Mouse (Mus musculus): ENCODE measurements around the gene 6430531B16Rik. TPM values are rescaled to one million over a fixed set of nuclear protein-coding genes. Genes with fewer than 3 reads are reported as not detected.
A peak's percentile ranks its signal among the peaks of the same experiment; 100 is the strongest.

6430531B16Rik gene
- polyA plus RNA-seq, 1 experiment from 2014 or later: 0.50 TPM

GRCm38 (mm10) chr7:139969348-139970130, 9.0 kb downstream of the 6430531B16Rik start:
- H3K9me3 ChIP-seq (replicated peaks): no peaks in the 10 kb centered on the region
- H3K27ac ChIP-seq: no peak overlapping the region
- 0 out of 2 replicates have a peak, but pooled peaks cover 5% of the 10 kb centered on the region for H3K27me3 ChIP-seq
- H3K4me1 ChIP-seq: no peaks in the 10 kb centered on the region
- no peak overlapping the region for H3K9ac ChIP-seq
- WGBS: 32% methylated on average over 10 of the region's 10 CpGs
- H3K4me3 ChIP-seq: no peak overlapping the region
- no peak overlapping the region for H3K4me2 ChIP-seq
- peak; percentile 43 for ATAC-seq
- no peaks in the 10 kb centered on the region for H3K36me3 ChIP-seq (ENCODE audit: poor library complexity, severe bottlenecking)

GRCm38 (mm10) chr7:139968428-139968827, 10.1 kb downstream of the 6430531B16Rik start:
- Histone ChIP-seq H3K9ac (no peak overlapping the region), H3K27me3 (0 out of 2 replicates have a peak, but pooled peaks cover 5% of the 10 kb centered on the region), H3K4me1 (no peaks in the 10 kb centered on the region), H3K4me3 (no peak overlapping the region), H3K27ac (no peak overlapping the region), H3K9me3 (replicated peaks) (no peaks in the 10 kb centered on the region), H3K36me3 (ENCODE audit: poor library complexity, severe bottlenecking) (no peaks in the 10 kb centered on the region), H3K4me2 (no peak overlapping the region)
- WGBS: 41% methylated on average over 5 of the region's 5 CpGs
- ATAC-seq: no peak

DNA sequence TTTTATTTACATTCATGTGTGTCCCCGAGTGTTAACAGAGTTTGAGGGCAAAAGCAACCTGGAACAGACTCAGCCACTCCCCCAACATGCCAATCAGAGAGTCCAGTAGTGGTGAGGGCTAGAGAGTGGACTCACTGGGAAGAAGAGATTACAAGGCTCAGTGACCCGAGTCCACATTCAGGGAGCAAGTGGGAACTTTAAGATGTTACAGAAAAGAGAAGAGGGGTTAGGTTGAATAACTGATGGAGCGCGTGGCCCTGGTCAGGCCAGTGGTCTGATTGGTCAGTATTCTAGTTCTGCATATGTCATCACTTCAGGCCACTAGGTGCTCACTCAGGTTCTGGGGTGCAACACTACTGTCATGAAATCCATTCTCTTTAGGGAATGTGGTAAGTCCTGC, 11.4 kb downstream of the 6430531B16Rik start:
- Histone ChIP-seq H3K4me3 (no peak overlapping the region), H3K27me3 (0 out of 2 replicates have a peak, but pooled peaks cover 5% of the 10 kb centered on the region), H3K36me3 (ENCODE audit: poor library complexity, severe bottlenecking) (no peaks in the 10 kb centered on the region), H3K27ac (no peak overlapping the region), H3K4me1 (no peaks in the 10 kb centered on the region), H3K9me3 (replicated peaks) (no peaks in the 10 kb centered on the region), H3K9ac (no peak overlapping the region), H3K4me2 (no peak overlapping the region)
- no peak for ATAC-seq
- WGBS: 10% methylated on average over 4 of the region's 4 CpGs

- Histone ChIP-seq H3K4me3 (no peak overlapping the region), H3K9me3 (replicated peaks) (no peaks in the 10 kb centered on the region), H3K4me2 (no peak overlapping the region), H3K27me3 (peaks cover 14% of the 10 kb centered on the region; the same call in 1 of the 2 replicates), H3K4me1 (no peaks in the 10 kb centered on the region), H3K36me3 (ENCODE audit: poor library complexity, severe bottlenecking) (no peaks in the 10 kb centered on the region), H3K9ac (no peak overlapping the region), H3K27ac (no peak overlapping the region)
- no peak for ATAC-seq
- 63% methylated on average over 4 of the region's 4 CpGs for WGBS
Measured at GRCm38 (mm10) chr7:139963814-139964213, 14.7 kb downstream of the 6430531B16Rik start.

DNA sequence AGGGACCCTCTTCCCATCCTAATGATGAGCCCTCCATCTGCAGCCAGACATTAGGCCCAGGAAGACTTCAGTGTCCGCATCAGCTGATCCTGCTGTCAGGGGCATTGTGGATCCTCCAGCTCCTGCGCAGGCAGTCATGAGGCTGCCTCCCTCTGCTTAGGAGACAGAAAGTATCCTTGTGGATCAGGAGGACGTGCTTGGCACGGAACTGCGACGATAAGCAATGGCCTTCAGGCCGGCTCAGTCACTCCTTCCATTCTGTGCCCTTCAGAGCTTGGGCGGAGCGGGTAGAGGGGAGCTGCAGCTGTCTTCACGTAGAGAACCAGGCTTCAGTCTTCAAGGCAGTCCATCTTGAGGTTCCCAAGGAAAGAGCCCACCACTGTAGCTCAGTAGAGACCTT, 17.4 kb downstream of the 6430531B16Rik start:
- H3K27me3 ChIP-seq: peaks cover 22% of the 10 kb centered on the region

GRCm38 (mm10) chr7:139957958-139958357, 20.6 kb downstream of the 6430531B16Rik start:
- no peak for ATAC-seq
- H3K9ac ChIP-seq: no peak overlapping the region
- 37% methylated on average over 11 of the region's 11 CpGs for WGBS
- H3K4me1 ChIP-seq: peaks cover 6% of the 10 kb centered on the region; the same call in 1 of the 2 replicates
- H3K4me3 ChIP-seq: no peak overlapping the region
- no peak overlapping the region for H3K4me2 ChIP-seq
- H3K9me3 ChIP-seq (replicated peaks): no peaks in the 10 kb centered on the region
- no peaks in the 10 kb centered on the region for H3K36me3 ChIP-seq (ENCODE audit: poor library complexity, severe bottlenecking)
- H3K27ac ChIP-seq: no peak overlapping the region
- peaks cover 27% of the 10 kb centered on the region for H3K27me3 ChIP-seq

More for the DNA sequence above, 17.4 kb downstream of the 6430531B16Rik start:
- Histone ChIP-seq H3K4me3 (no peak overlapping the region), H3K4me2 (no peak overlapping the region), H3K36me3 (ENCODE audit: poor library complexity, severe bottlenecking) (no peaks in the 10 kb centered on the region), H3K9me3 (replicated peaks) (no peaks in the 10 kb centered on the region), H3K4me1 (peaks cover 6% of the 10 kb centered on the region; the same call in 1 of the 2 replicates), H3K27ac (no peak overlapping the region), H3K9ac (no peak overlapping the region)
- 85% methylated on average over 10 of the region's 10 CpGs for WGBS
- no peak for ATAC-seq

GRCm38 (mm10) chr7:139957437-139957836, 21.1 kb downstream of the 6430531B16Rik start:
- Histone ChIP-seq H3K36me3 (ENCODE audit: poor library complexity, severe bottlenecking) (no peaks in the 10 kb centered on the region), H3K27me3 (peaks cover 27% of the 10 kb centered on the region), H3K9me3 (replicated peaks) (no peaks in the 10 kb centered on the region), H3K9ac (no peak overlapping the region), H3K4me1 (peaks cover 6% of the 10 kb centered on the region; the same call in 1 of the 2 replicates), H3K4me3 (no peak overlapping the region), H3K27ac (no peak overlapping the region), H3K4me2 (no peak overlapping the region)
- no peak for ATAC-seq
- 67% methylated on average over 11 of the region's 11 CpGs for WGBS

- ATAC-seq: no peak
- Histone ChIP-seq H3K9me3 (replicated peaks) (no peaks in the 10 kb centered on the region), H3K9ac (no peak overlapping the region), H3K27ac (no peak overlapping the region), H3K4me2 (no peak overlapping the region), H3K4me1 (peaks cover 6% of the 10 kb centered on the region; the same call in 1 of the 2 replicates), H3K36me3 (ENCODE audit: poor library complexity, severe bottlenecking) (no peaks in the 10 kb centered on the region), H3K27me3 (peaks cover 35% of the 10 kb centered on the region), H3K4me3 (no peak overlapping the region)
- WGBS: 82% methylated on average over 3 of the region's 3 CpGs
Measured at GRCm38 (mm10) chr7:139956658-139957057, 21.9 kb downstream of the 6430531B16Rik start.

DNA sequence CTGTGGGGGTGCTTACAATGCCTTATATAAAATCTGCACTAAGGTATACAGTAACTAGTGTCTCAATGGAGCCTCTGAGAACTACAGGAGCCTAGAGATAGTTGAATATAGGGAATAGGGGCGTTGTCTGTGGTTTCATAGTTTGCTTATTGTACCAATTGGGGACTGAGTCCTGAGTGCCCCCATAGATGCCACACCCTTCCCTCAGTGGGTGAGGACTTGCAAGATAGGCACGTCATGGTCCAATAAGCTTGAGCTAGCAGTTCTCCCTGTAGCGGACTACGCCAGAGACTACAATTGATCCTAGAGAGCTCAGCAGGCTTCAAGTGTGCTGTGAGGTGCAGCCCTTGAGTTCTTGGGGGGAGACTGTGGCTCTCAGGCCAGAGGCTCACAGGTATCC, 23.1 kb downstream of the 6430531B16Rik start:
- H3K4me1 ChIP-seq: peaks cover 12% of the 10 kb centered on the region
- no peak for ATAC-seq
- no peak overlapping the region for H3K9ac ChIP-seq

GRCm38 (mm10) chr7:139951991-139952633, 26.4 kb downstream of the 6430531B16Rik start:
- H3K27ac ChIP-seq: no peak overlapping the region
- peaks cover 15% of the 10 kb centered on the region for H3K4me1 ChIP-seq
- no peaks in the 10 kb centered on the region for H3K9me3 ChIP-seq (replicated peaks)
- no peak for ATAC-seq
- no peak overlapping the region for H3K4me2 ChIP-seq
- WGBS: 48% methylated on average over 6 of the region's 6 CpGs
- H3K4me3 ChIP-seq: no peak overlapping the region
- H3K9ac ChIP-seq: no peak overlapping the region
- peaks cover 57% of the 10 kb centered on the region for H3K27me3 ChIP-seq
- H3K36me3 ChIP-seq (ENCODE audit: poor library complexity, severe bottlenecking): no peaks in the 10 kb centered on the region

More for the DNA sequence above, 23.1 kb downstream of the 6430531B16Rik start:
- H3K27ac ChIP-seq: no peak overlapping the region
- H3K27me3 ChIP-seq: peaks cover 37% of the 10 kb centered on the region
- H3K9me3 ChIP-seq (replicated peaks): no peaks in the 10 kb centered on the region
- 80% methylated on average over 4 of the region's 4 CpGs for WGBS
- H3K36me3 ChIP-seq (ENCODE audit: poor library complexity, severe bottlenecking): no peaks in the 10 kb centered on the region
- H3K4me2 ChIP-seq: no peak overlapping the region
- H3K4me3 ChIP-seq: no peak overlapping the region

GRCm38 (mm10) chr7:139951079-139951478, 27.5 kb downstream of the 6430531B16Rik start:
- Histone ChIP-seq H3K9me3 (replicated peaks) (no peaks in the 10 kb centered on the region), H3K4me1 (peaks cover 15% of the 10 kb centered on the region), H3K9ac (no peak overlapping the region), H3K4me3 (peak overlapping the region; percentile 41), H3K27me3 (peaks cover 64% of the 10 kb centered on the region), H3K27ac (no peak overlapping the region), H3K36me3 (ENCODE audit: poor library complexity, severe bottlenecking) (no peaks in the 10 kb centered on the region), H3K4me2 (peak overlapping the region; percentile 75)
- ATAC-seq: no peak
- WGBS: 9% methylated on average over 13 of the region's 16 CpGs

DNA sequence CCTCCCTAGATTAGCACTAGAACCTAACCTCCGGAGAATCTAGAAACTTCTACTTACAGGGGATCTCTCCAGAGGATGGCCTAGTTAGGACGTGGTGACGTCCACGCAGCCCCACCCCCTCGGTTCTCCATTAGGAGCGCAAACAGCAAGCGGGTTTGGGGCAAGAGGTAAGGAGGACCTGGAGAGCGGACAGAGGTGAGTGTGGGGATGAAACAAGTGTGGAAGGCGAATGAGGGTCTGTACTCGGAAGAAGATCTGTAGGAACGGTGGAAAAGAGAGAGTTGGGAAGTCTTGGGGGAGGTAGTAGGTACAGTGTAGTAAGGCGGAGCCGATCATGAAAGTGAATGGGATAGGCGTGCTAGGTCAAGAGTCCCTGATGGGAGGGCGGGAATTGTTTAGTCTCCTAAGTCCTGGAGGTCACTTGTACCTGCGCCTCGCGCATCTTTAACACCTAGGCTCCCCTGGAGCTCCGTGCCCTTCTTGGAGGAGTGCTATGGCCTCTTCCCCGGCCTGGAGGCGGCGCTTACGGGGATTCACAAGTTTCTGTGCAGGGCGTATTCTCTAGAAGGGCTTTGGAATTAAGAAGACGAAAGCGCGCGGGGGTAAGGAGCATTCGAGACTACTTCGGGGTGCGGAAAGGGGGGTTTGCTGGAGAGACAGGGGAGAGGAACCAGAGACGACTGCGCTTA, 28.1 kb downstream of the 6430531B16Rik start:
- ATAC-seq: peak; percentile 51
- Histone ChIP-seq H3K9me3 (replicated peaks) (no peaks in the 10 kb centered on the region), H3K27ac (no peak overlapping the region), H3K4me2 (peak overlapping the region; percentile 75), H3K36me3 (ENCODE audit: poor library complexity, severe bottlenecking) (no peaks in the 10 kb centered on the region), H3K4me1 (peaks cover 15% of the 10 kb centered on the region), H3K27me3 (peaks cover 71% of the 10 kb centered on the region), H3K9ac (peak overlapping the region; percentile 22), H3K4me3 (peak overlapping the region; percentile 41)
- 1% methylated on average over 33 of the region's 33 CpGs for WGBS
